Mouse (Mus musculus): ENCODE results near the gene Gm21541.
"Not testable (repeated sequence)": the region's sequence is repeated elsewhere in the genome, so short reads cannot be mapped to it uniquely, and the experiment has no call there.

Gene Gm21541

DNA sequence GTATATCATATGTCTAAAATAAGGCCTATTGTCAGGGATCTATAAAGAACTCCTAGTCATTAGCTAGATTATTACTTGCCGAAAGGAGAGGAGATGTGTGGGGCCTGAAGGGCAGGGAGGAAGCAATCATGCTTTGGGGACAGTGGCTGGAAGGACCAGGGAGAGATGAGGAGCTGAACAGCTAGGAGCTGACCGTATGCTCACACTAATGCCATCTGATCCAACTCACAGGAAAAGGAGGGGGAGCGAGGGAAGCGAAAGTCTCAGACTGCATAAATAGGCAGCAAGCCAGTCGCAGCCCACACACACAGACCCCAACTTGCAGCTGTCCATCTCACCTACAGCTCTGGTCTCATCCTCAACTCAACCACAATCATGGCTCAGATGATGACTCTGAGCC is at the start of gene Gm21541:
Gene Gm21541 (plus strand): TSS at position 301 of the 400 bp plus-strand sequence.
- not testable (repeated sequence) for DNase-seq (ENCODE audit: low spot score in 2 of 2)

DNA sequence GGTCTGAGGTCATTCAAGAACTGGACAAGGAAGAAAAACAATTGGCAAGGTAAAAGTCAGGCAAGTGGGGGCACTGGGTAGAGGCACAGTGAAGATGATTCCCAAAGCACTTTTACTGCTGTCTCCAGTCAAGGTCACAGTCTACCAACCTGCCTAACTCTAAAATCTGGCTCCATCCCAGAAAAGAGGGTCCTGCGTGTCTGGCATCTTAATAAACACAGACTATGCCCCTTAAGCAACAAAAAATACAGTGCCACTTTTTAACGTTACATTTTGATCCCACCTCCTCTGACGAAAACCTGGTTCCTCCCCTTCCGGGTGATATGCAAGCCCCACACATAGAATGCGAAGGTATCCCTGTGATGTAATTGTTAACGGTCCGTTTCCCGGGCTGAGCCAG is 37.9 kb downstream of the Gm21541 start, which contains the start of gene Gm20878:
Gene Gm20878 (plus strand): TSS at position 301 of the 400 bp plus-strand sequence.
- not testable (repeated sequence) for DNase-seq (ENCODE audit: low spot score in 2 of 2)

Data from urinary bladder, postnatal 36 days (tissue).